Mouse (Mus musculus) forebrain, postnatal 0 days (tissue): ENCODE data around the gene Crxos. TPM values are rescaled to one million over a fixed set of nuclear protein-coding genes. Genes with fewer than 3 reads are reported as not detected.

Source experiments
- ATAC-seq: fragments of 200-750 bp; cut with Nextera tagmentation; 2 replicates; pipeline ENCODE4 v1.8.0; 2017; ENCODE audit warnings: mild to moderate bottlenecking, moderate library complexity
- DNase-seq: peaks from one replicate; pipeline ENCODE4 v3.0.0-alpha.2; 2015
- H3K27ac ChIP-seq: fragments of 300-500 bp; sonication (generic); 2 replicates; pipeline ENCODE4 v1.5.1; 2014; ENCODE audit warnings: low read depth, mild to moderate bottlenecking, antibody characterized with exemption, low read length, moderate library complexity, mixed read lengths
- H3K27me3 ChIP-seq: fragments of 300-500 bp; sonication (generic); 2 replicates; pipeline ENCODE4 v1.6.1; 2014; ENCODE audit warnings: mild to moderate bottlenecking, low read length, mixed read lengths; ENCODE audit not compliant: insufficient read depth
- H3K36me3 ChIP-seq: fragments of 300-500 bp; sonication (generic); 2 replicates; pipeline ENCODE4 v1.6.1; 2014; ENCODE audit warnings: mild to moderate bottlenecking, moderate library complexity; ENCODE audit not compliant: insufficient read depth
- H3K4me1 ChIP-seq: fragments of 300-500 bp; sonication (generic); 2 replicates; pipeline ENCODE4 v1.6.1; 2014; ENCODE audit warnings: antibody characterized with exemption; ENCODE audit not compliant: insufficient read depth
- H3K4me2 ChIP-seq: fragments of 300-500 bp; sonication (generic); 2 replicates; pipeline ENCODE4 v1.6.1; 2014; ENCODE audit warnings: low read depth, mild to moderate bottlenecking, moderate library complexity
- H3K4me3 ChIP-seq: fragments of 300-500 bp; sonication (generic); 2 replicates; pipeline ENCODE4 v1.5.1; 2014; ENCODE audit warnings: low read depth, low read length, mixed read lengths
- H3K9ac ChIP-seq: fragments of 300-500 bp; sonication (generic); 2 replicates; pipeline ENCODE4 v1.6.1; 2014; ENCODE audit warnings: mild to moderate bottlenecking
- H3K9me3 ChIP-seq: fragments of 300-500 bp; sonication (generic); 2 replicates; pipeline ENCODE4 v1.6.1; 2016; ENCODE audit warnings: low read length
- CTCF ChIP-seq: sonication (generic); IDR thresholded peaks from 2 replicates; pipeline ENCODE4 v1.5.1; 2016; ENCODE audit warnings: antibody characterized with exemption, control low read depth, low read depth
- WGBS: fragments of 180-500 bp; shearing (Covaris S2); extraction: QIAGEN DNeasy Blood & Tissue Kit; methylation state at CpG from one replicate; pipeline ENCODE4 v1.1.7; 2014; 5-methylcytosine and 5-hydroxymethylcytosine counted together
- polyA plus RNA-seq: library from polyadenylated mRNA; unstranded; fragments of >200 nt; fragmentation: Nextera tagmentation; extraction: Ambion mirVana; gene quantifications from 2 replicates; pipeline ENCODE4 v1.2.1, GENCODE M21; 2015
- total RNA-seq: library from RNA; depleted of rRNA; stranded (reverse); fragments of >200 nt; gene quantifications from 2 replicates; pipeline ENCODE4 v1.2.3, GENCODE M21; 2014

Crxos gene
- total and polyA plus RNA-seq, 2 experiments from 2014 or later, result not detected

GRCm38 (mm10) chr7:15884127-15884526 lies 1.7 kb downstream of the Crxos start:
- ATAC-seq (no peak), DNase-seq (no peak)
- Histone ChIP-seq H3K4me2 (no peak overlapping the region), H3K4me1 (no peaks in the 10 kb centered on the region), H3K27ac (no peak overlapping the region), H3K4me3 (no peak overlapping the region), H3K9ac (no peak overlapping the region), H3K9me3 (no peaks in the 10 kb centered on the region), H3K27me3 (no peaks in the 10 kb centered on the region), H3K36me3 (no peaks in the 10 kb centered on the region)
- TF ChIP-seq CTCF, result no peak
- 82% methylated on average over 2 of the region's 2 CpGs for WGBS

- no peaks in the 10 kb centered on the region for H3K9me3 ChIP-seq
- 67% methylated on average over 1 of the region's 1 CpGs for WGBS
- no peak for ATAC-seq
- no peak for TF ChIP-seq CTCF
- H3K27me3 ChIP-seq, result no peaks in the 10 kb centered on the region
- no peaks in the 10 kb centered on the region for H3K4me1 ChIP-seq
- no peak overlapping the region for H3K9ac ChIP-seq
- no peak overlapping the region for H3K4me2 ChIP-seq
- no peak overlapping the region for H3K27ac ChIP-seq
- no peaks in the 10 kb centered on the region for H3K36me3 ChIP-seq
- no peak overlapping the region for H3K4me3 ChIP-seq
- DNase-seq, result no peak
Observed at GRCm38 (mm10) chr7:15894251-15894650, 11.8 kb downstream of the Crxos start.

- ATAC-seq (no peak), DNase-seq (no peak)
- no peaks in the 10 kb centered on the region for H3K36me3 ChIP-seq
- H3K4me3 ChIP-seq, result no peak overlapping the region
- no peaks in the 10 kb centered on the region for H3K27me3 ChIP-seq
- 83% methylated on average over 9 of the region's 9 CpGs for WGBS
- H3K9ac ChIP-seq, result no peak overlapping the region
- no peaks in the 10 kb centered on the region for H3K9me3 ChIP-seq
- no peak overlapping the region for H3K27ac ChIP-seq
- H3K4me1 ChIP-seq, result no peaks in the 10 kb centered on the region
- no peak for TF ChIP-seq CTCF
- H3K4me2 ChIP-seq, result no peak overlapping the region
Observed at GRCm38 (mm10) chr7:15901366-15902048, 19.1 kb downstream of the Crxos start.

GRCm38 (mm10) chr7:15905861-15906260 lies 23.4 kb downstream of the Crxos start:
- DNase-seq (no peak), ATAC-seq (no peak)
- no peaks in the 10 kb centered on the region for H3K9me3 ChIP-seq
- no peak overlapping the region for H3K9ac ChIP-seq
- H3K36me3 ChIP-seq, result no peaks in the 10 kb centered on the region
- H3K27me3 ChIP-seq, result no peaks in the 10 kb centered on the region
- no peaks in the 10 kb centered on the region for H3K4me1 ChIP-seq
- H3K27ac ChIP-seq, result no peak overlapping the region
- TF ChIP-seq CTCF, result no peak
- no peak overlapping the region for H3K4me2 ChIP-seq
- 49% methylated on average over 7 of the region's 7 CpGs for WGBS
- no peak overlapping the region for H3K4me3 ChIP-seq

GRCm38 (mm10) chr7:15906602-15907001 lies 24.2 kb downstream of the Crxos start:
- H3K9me3 ChIP-seq, result no peaks in the 10 kb centered on the region
- ATAC-seq (no peak), DNase-seq (no peak)
- no peaks in the 10 kb centered on the region for H3K27me3 ChIP-seq
- no peak overlapping the region for H3K27ac ChIP-seq
- H3K4me3 ChIP-seq, result no peak overlapping the region
- TF ChIP-seq CTCF, result no peak
- no peaks in the 10 kb centered on the region for H3K36me3 ChIP-seq
- no peak overlapping the region for H3K4me2 ChIP-seq
- 87% methylated on average over 1 of the region's 1 CpGs for WGBS
- no peak overlapping the region for H3K9ac ChIP-seq
- H3K4me1 ChIP-seq, result no peaks in the 10 kb centered on the region

GRCm38 (mm10) chr7:15907971-15908590 lies 25.7 kb downstream of the Crxos start:
- TF ChIP-seq CTCF, result no peak
- WGBS, result 84% methylated on average over 8 of the region's 8 CpGs
- no peak overlapping the region for H3K27ac ChIP-seq

GRCm38 (mm10) chr7:15910521-15910920 lies 28.1 kb downstream of the Crxos start:
- H3K9me3 ChIP-seq, result no peaks in the 10 kb centered on the region
- DNase-seq (no peak), ATAC-seq (no peak)
- H3K4me3 ChIP-seq, result no peak overlapping the region
- H3K4me1 ChIP-seq, result no peaks in the 10 kb centered on the region
- TF ChIP-seq CTCF, result no peak
- H3K27me3 ChIP-seq, result no peaks in the 10 kb centered on the region
- H3K36me3 ChIP-seq, result no peaks in the 10 kb centered on the region
- WGBS, result 83% methylated on average over 5 of the region's 5 CpGs
- no peak overlapping the region for H3K27ac ChIP-seq
- H3K4me2 ChIP-seq, result no peak overlapping the region
- no peak overlapping the region for H3K9ac ChIP-seq

More at GRCm38 (mm10) chr7:15907971-15908590, 25.7 kb downstream of the Crxos start:
- DNase-seq, result no peak
- Histone ChIP-seq H3K9ac (no peak overlapping the region), H3K9me3 (no peaks in the 10 kb centered on the region), H3K27me3 (no peaks in the 10 kb centered on the region), H3K4me3 (no peak overlapping the region), H3K4me1 (no peaks in the 10 kb centered on the region), H3K4me2 (no peak overlapping the region), H3K36me3 (no peaks in the 10 kb centered on the region)
- no peak for ATAC-seq
